Mouse (Mus musculus): Measurements from ENCODE around the gene Cdcp1.

The Cdcp1 gene

GRCm38 (mm10) chr9:123215621-123216440 is at the start of gene Cdcp1:
Gene Cdcp1 (minus strand): TSS chr9:123216038.
- DNase-seq: peak; percentile 83

DNA sequence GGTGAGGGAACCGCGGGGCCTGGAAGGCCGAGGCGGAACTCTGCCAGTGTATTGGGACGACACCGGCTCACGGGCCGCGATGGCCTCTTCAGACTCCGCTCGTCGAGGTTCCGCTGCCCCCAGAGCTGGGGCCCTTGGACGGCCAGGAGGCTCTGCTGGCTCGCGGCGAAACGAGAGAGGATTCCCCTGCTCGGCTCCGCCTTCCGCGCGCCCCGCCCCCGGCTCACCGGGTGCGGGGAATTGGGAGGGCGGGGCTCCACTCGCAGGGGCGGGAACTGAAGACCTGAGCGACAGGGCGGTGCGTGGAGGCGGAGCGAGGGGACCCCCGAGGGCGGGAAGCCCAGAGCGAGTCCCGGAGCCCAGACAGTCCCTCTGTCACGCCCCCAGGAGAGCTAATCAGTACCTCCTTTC is 44.8 kb upstream of the Cdcp1 start, which contains the start of gene Tmem158:
Gene Tmem158 (minus strand): TSS at position 154 of the 411 bp plus-strand sequence.
- DNase-seq: peak; percentile 98

DNA sequence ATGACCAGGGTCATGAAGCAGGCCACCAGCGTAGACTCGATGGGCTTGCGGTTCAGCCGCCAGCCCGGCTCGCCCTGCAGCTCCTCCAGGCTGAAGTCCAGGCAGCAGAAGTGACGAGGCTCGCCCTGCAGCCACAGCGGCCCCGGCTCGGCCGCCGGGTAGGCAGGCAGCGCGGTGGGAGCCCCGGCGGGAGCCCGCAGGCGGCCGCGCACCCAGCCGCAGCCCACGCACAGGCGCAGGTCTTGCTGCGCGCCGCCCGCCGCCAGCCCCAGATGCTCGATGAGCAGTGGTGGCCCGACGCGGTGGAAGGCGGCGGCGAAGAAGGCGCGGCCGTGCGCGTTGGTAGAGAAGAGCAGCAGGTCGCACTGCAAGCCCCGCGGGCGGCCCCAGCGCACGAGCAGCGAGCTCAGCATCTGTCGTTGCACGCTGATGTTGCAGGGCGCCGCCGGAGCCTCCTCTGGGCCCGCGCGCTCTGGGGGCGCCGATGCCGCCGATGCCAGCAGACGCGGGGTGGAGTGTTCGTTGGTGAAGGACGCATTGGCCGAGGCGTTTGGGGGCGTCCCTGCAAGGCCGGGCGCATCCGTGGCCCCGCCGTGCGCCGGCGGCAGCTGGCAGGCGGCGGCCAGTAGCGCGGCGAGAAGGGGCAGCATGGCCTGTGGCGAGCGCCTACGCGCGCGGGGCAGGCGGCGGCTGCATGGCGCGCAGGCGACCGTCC is 44.2 kb upstream of the Cdcp1 start:
- DNase-seq: peak; percentile 97

DNA sequence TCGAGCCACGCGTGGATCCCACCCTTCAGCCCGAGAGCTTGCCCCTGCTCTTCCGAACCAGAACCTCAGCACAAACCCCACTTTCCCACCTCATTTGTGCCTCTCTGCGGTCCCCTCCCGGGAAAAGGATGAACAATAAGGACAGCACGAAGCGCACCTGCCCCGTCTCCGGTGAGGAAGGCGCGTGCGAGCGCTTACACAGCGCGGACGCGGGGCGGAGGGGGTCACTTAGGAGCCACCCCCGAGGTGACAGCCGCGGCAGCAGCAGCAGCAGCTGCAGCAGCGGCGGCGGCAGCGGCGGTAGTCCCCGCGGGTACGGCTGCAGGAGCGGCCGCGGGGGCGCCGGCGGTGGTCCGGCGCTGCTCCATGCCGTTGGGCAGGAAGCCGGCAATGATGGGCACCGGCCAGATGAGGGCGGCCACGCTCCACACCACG is 43.6 kb upstream of the Cdcp1 start:
- DNase-seq: no peak

DNA sequence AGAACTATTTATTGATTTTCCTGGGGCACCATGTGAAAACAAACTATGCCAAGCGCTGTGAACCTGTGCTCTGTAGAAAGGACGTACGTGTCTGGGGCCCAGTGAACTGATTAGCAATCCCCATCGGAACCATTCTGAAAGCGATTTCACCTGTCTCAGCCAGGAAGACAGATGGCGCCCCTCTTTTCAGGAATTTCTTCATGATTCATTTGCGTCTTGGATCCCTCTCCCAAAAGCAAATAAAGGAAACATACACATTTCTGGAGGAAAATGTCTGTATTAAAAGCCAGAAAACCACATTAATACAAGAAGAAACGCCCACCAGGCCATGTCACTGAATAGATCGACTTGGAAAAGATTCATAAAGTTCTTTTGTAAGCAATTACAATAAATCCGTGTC is 43.0 kb upstream of the Cdcp1 start:
- no peak for DNase-seq

DNA sequence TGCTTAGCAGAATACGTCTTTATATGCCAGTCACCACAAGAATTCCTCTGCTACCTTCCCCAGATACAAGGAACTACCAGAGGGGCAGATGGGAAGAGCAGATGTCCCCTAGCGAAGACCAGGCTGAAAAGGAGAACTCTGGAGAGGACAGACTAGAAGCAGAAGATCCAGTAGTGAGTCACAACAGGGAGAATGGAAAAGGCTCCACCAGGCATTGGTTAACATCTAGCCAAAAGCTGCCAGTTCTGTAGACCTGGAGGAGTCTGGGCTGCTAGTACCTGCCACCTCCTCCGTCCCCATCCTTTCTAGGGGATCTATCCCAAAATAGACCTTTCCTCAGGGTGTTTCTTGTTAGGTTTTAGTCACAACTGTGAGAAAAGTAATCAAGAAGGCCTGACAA is 39.9 kb upstream of the Cdcp1 start:
- DNase-seq: no peak

DNA sequence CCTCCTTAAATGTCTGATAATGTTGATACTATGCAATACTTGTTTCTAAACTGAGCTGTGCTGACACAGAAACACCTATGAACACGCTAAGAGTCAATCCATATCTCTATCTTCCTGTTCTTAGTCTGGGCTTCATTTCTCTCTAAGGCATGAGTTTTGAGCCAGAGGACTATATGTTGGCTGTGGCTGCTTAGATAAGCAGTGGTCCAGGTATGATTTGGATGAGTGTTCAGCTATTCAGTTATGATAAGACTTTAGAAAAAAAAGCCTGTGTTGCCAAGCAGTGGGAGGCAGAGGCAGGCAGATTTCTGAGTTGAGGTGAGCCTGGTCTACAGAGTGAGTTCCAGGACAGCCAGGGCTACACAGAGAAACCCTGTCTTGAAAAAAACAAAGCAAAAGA is 32.2 kb upstream of the Cdcp1 start:
- no peak for DNase-seq

DNA sequence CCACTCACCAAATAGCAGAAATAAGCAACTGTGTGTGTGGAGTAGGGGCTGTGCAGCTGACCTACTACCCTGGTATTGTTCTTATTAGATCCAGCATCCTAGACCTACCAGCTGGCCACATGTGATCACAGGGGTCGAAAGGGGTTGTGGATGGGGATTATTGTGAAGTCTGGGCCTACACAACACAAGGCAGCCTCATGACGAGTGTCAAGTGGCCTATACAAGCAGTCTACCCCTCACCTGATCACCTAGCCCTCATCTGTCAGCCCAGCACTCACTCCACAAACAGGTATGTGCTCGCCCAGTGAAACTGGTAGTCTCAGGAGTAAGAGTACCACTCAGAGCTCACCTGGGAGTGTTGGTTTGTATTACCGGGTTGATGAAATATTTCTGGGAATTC is 29.3 kb upstream of the Cdcp1 start:
- peak; percentile 60 for DNase-seq

DNA sequence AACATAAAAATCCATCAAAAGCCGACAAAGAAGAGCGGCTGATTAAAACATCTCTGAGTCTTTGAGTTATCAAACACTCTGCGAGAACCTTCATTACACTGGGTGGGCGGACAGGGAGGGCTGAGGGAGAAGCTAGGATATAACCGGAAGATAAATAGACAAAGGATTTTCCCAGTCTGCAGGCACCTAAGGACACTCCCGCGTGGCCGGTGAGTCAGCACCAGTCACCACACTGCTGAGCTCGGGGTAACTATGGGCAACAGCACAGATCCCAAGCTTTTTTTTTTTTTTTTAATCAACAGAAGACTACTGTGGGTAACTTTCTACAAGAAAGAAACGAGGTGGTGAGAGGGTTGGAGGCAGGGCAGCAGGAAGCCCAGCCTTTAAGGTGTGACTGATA is 28.1 kb upstream of the Cdcp1 start:
- peak; percentile 35 for DNase-seq

- peak; percentile 7 for DNase-seq
Measured at GRCm38 (mm10) chr9:123241191-123241590, 25.4 kb upstream of the Cdcp1 start.

DNA sequence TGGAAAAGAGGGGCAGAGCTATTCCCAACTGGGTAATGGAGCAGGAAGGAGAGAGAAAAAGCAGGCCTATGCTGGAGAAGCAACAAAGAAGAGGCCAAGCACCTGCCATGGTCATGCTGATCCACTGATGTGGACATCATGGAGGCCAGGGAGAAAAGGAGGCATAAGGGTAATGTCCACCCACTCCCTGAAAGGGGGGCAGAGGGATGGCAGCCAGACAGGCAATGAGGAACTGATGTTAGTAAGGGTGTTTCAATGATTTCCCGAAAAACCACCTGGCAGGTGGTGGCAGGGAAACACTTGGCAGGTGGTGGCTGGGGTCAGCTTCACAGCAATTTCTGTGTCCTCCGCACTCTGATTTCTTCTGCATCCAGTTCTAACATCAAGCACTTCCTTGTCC is 24.9 kb upstream of the Cdcp1 start:
- peak; percentile 71 for DNase-seq

- peak; percentile 34 for DNase-seq
Measured at GRCm38 (mm10) chr9:123240271-123240670, 24.4 kb upstream of the Cdcp1 start.

- peak; percentile 61 for DNase-seq
Measured at GRCm38 (mm10) chr9:123239651-123240050, 23.8 kb upstream of the Cdcp1 start.

GRCm38 (mm10) chr9:123238256-123239045 is 22.6 kb upstream of the Cdcp1 start:
- peak; percentile 82 for DNase-seq

DNA sequence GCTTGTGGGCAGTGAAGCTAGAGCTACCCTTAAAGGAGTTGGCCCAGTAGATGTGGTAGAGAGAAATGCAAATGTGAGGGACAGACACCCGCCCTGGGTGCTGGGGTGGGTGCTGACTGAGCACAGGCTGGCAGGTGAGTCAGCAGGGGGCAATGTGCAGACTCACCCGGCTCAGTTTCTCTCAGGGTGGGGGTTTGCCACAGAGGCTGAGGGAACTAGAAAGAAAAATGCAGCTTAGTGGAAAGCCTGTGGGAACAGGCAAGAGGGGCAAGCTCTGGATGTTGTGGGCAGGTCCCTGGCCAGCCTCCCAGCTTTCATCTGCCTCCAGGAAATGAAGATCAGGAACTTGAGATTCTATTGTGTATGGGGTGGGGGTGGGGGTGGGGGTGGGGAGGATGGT is 21.9 kb upstream of the Cdcp1 start:
- peak; percentile 98 for DNase-seq

- peak; percentile 94 for DNase-seq
Measured at GRCm38 (mm10) chr9:123235621-123236020, 19.8 kb upstream of the Cdcp1 start.

DNA sequence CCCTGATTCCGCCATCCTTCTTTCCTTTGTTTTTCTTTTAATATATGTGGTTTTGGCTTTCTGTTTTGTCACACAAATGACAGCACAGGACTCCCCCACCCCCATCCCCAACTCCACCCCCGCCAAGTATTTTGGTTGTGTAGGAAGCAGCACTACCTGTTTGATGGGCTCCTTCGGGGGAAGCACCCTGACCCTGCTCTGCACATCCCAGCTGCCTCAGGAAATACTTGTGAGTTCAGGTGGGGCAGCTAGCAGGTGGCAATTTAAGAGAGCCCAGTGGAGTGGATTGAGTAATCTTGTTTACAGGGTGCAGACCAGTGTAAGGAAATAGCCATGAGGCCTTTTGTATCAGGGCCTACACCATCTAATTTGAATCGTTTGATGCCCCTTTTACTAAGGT is 14.0 kb upstream of the Cdcp1 start:
- peak; percentile 66 for DNase-seq

DNA sequence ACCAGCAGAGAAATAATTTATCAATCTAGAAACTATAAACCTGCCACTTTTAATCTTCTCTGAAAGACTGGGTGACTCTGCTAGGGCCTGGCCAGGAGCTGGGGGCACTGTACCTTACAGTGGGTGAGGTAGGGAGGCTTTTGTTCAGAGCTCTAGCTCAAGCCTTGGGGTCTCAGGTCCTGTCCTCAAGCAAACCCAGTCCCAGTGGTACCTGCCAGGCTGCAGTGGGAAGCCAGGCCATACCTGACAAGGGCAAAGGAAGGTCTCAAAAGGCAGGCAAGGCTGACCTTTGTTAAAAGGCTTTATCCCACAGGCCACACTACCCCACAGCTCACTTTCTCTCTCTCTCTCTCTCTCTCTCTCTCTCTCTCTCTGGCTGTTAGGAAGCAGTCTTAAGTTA is 12.8 kb upstream of the Cdcp1 start:
- peak; percentile 79 for DNase-seq

DNA sequence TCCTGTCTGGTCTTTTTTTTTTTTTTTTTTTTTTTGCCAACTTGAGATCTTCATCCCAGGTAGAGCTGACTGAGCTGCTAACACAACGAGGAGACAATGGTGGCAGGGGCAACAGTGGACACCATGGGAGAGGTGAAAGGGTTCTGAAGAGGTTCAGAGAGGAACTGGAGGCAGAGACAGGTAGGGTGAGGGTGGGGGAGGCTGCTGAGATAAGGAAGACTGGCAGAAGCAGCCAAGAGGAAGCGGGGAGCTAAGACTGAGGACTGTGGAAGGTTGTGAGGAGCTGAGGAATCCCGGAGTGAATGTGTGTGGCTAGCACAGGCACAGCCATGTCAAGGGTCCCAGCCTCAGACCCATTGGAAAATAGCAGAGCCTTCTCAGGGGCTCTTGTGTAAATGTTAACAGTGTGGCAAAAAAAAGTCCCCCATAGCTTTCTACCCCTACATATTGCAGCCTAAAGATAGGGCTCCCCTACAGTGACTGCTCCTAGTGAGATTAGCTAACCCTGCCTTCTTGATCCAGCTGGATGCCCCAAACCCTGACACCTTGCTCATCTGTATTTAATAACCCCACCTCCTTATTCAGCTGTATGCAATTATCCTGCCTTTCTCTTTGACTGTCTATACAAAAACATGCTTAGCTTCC is 11.4 kb upstream of the Cdcp1 start:
- DNase-seq: peak; percentile 71

DNA sequence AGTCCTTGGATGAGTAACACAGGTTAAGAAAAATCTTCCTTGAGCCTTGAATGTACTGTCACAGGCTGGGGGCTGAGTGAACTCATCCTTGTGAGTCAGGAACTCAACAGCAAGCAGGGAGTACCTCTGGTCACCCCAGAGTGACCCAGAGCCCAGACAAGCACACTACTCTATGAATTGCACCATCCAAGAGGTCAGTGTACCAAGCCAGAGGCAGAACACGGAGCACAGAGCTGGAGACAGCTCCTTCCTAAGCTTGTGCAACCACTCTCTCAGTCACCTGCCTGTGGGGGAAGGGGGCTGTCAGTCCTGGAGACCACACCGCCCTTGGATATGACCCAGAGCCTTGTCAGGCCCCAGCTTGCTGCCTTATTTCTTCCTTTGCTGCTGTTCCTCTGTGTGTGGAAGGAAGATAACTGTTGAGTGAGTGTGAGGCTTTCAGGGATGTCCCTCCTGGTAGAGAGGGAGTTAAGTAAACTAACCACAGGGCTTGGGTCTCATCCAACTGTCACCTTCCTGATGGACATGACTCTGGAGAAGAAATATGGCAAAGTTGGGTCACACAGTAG is 9.1 kb upstream of the Cdcp1 start:
- peak; percentile 66 for DNase-seq

- DNase-seq: peak; percentile 49
Measured at GRCm38 (mm10) chr9:123219826-123220225, 4.0 kb upstream of the Cdcp1 start.

DNA sequence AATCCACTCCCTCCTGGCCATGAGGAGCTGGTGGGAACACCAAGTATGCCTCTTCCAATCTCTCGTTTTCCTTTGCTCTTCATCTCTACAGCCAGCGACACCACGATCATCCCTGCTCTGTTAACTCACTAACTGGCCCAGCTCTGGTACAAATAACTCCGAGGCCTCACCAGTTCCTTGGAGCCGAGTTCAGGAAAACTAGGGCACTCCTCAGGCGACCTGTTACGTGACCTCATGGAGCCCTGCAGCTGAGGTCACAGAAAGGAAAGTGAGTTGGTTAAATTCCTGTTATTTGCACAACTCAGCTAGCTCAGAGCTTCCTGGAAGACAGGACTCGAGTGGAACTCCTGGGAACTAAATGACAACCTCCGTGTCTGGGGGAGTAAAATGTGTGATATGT is 2.5 kb downstream of the Cdcp1 start:
- DNase-seq: no peak
